Mouse (Mus musculus): ENCODE results near the gene Ube2q2. TPM values are rescaled to one million over a fixed set of nuclear protein-coding genes. Genes with fewer than 3 reads are reported as not detected.
"Not testable (repeated sequence)": the region's sequence is repeated elsewhere in the genome, so short reads cannot be mapped to it uniquely, and the experiment has no call there.

Gene Ube2q2
- total and polyA plus RNA-seq, 2 experiments from 2014 or later: 24.7 to 35.5 TPM

DNA sequence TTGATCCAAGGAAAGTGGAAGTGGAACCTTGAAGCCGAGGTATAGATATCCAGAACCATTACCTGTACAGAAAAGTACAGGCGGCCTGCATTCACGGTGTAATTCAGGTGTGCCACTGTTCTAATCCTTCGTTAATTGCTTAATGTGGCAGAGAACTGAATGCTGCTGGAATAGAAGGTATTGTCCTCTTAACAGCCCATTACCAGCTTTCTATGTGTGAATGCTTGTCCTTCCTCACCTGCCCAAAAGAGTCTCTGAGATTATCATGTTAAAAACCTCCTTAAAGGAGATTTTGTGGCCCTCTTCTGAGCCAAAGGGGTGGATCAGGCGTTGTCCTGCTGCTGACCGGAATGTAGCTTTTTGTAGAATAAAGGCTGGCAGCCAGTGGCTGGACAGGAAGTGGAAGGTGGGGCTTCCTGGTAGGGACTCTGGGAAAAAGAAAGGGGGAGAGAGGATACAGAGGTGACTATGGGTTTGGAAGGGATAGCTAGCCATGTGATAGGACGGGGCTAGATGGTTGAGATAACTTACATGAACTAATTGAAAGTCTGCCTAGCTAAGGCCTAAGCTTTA, 76.6 kb downstream of the Ube2q2 start:
- WGBS: 86% methylated on average over 7 of the region's 7 CpGs
- ATAC-seq (no peak), DNase-seq (ENCODE audit: low spot score) (no peak)
- H3K27ac ChIP-seq: no peak overlapping the region
- no peak overlapping the region for H3K4me3 ChIP-seq (ENCODE audit: low read length)
- H3K4me1 ChIP-seq (ENCODE audit: insufficient read depth, low read length): no peaks in the 10 kb centered on the region
- H3K36me3 ChIP-seq (ENCODE audit: insufficient read depth, low read length): peaks cover 31% of the 10 kb centered on the region
- no peaks in the 10 kb centered on the region for H3K9me3 ChIP-seq (ENCODE audit: low read length)
- no peak overlapping the region for H3K4me2 ChIP-seq (ENCODE audit: low read depth, low read length)
- no peak for TF ChIP-seq CTCF (IDR thresholded peaks at IDR 0.05; ENCODE audit: low read depth)
- no peak overlapping the region for H3K9ac ChIP-seq (replicated peaks; ENCODE audit: low read length)
- H3K27me3 ChIP-seq (ENCODE audit: insufficient read depth, low read length): no peaks in the 10 kb centered on the region

DNA sequence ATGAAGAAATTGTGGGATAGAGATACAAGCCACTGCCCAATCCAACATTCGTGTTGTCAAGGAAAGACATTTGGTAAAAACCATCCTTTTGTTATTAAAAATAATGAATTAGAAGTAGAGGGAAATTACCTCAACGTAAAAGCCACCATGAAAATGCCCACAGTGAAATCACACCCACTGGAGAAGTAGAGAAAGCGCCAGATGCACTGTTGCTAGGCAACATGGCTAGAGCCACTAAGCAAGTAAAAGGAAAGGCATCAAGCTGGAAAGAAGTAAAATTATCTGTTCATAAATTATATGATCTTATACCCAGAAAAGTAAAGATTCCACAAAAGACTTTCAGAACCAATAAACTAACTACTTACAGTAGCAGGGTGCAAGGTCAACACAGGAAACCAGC, 77.6 kb downstream of the Ube2q2 start:
- no peak overlapping the region for H3K9ac ChIP-seq (replicated peaks; ENCODE audit: low read length)
- no peak overlapping the region for H3K4me2 ChIP-seq (ENCODE audit: low read depth, low read length)
- no peaks in the 10 kb centered on the region for H3K4me1 ChIP-seq (ENCODE audit: insufficient read depth, low read length)
- WGBS: 37% methylated on average over 3 of the region's 3 CpGs
- no peak overlapping the region for H3K27ac ChIP-seq
- peak; percentile 57 for DNase-seq (ENCODE audit: low spot score)
- ATAC-seq: no peak
- no peaks in the 10 kb centered on the region for H3K9me3 ChIP-seq (ENCODE audit: low read length)
- no peak overlapping the region for H3K4me3 ChIP-seq (ENCODE audit: low read length)
- peaks cover 21% of the 10 kb centered on the region for H3K36me3 ChIP-seq (ENCODE audit: insufficient read depth, low read length)
- no peak for TF ChIP-seq CTCF (IDR thresholded peaks at IDR 0.05; ENCODE audit: low read depth)
- H3K27me3 ChIP-seq (ENCODE audit: insufficient read depth, low read length): no peaks in the 10 kb centered on the region

DNA sequence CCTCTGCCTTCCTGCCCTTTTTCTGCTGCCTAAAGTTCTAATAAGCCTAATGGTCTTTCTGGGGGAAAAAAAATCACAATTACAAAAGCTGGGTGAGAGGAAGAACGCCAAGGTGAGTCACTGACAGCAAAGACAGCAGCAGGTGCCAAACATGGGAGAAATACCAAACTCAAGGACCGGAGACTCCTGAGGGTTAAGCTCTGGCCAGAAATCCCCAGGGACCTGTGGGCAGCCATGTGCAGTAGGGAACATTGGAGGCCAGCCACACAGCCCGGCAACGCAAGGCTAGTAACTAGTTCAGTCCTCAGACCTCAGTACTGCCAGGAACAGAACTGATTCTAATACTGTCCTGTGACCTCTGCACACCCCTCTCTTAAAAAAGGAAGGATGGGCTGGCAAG, 79.5 kb downstream of the Ube2q2 start:
- H3K9ac ChIP-seq (replicated peaks; ENCODE audit: low read length): no peak overlapping the region
- no peak overlapping the region for H3K4me3 ChIP-seq (ENCODE audit: low read length)
- no peaks in the 10 kb centered on the region for H3K9me3 ChIP-seq (ENCODE audit: low read length)
- H3K4me1 ChIP-seq (ENCODE audit: insufficient read depth, low read length): no peaks in the 10 kb centered on the region
- no peak for DNase-seq (ENCODE audit: low spot score)
- TF ChIP-seq CTCF (IDR thresholded peaks at IDR 0.05; ENCODE audit: low read depth): no peak
- peaks cover 8% of the 10 kb centered on the region for H3K36me3 ChIP-seq (ENCODE audit: insufficient read depth, low read length)
- no peak overlapping the region for H3K27ac ChIP-seq
- 76% methylated on average over 4 of the region's 4 CpGs for WGBS
- no peaks in the 10 kb centered on the region for H3K27me3 ChIP-seq (ENCODE audit: insufficient read depth, low read length)
- no peak for ATAC-seq
- no peak overlapping the region for H3K4me2 ChIP-seq (ENCODE audit: low read depth, low read length)

DNA sequence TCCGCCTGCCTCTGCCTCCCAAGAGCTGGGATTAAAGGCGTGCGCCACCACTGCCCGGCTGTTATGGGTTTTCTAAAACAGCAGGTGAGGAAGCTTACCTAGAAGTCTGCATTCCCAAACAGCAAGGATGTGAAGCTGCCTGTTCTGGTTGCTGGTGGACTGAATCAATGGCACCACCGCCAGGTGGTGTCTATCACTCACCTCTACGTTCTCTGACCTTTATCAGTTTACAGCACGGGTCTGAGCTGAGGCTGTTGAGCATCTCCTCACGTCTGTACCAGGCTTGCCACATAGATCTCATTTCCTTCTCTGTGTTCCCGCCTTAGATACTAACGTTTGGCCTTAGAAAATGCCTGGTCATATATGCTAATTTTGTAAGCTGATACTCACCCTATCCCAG, 80.4 kb downstream of the Ube2q2 start:
- ATAC-seq: no peak
- 78% methylated on average over 10 of the region's 10 CpGs for WGBS
- TF ChIP-seq CTCF (IDR thresholded peaks at IDR 0.05; ENCODE audit: low read depth): no peak
- no peak overlapping the region for H3K4me2 ChIP-seq (ENCODE audit: low read depth, low read length)
- H3K4me3 ChIP-seq (ENCODE audit: low read length): no peak overlapping the region
- H3K27ac ChIP-seq: no peak overlapping the region
- H3K27me3 ChIP-seq (ENCODE audit: insufficient read depth, low read length): no peaks in the 10 kb centered on the region
- no peaks in the 10 kb centered on the region for H3K4me1 ChIP-seq (ENCODE audit: insufficient read depth, low read length)
- no peaks in the 10 kb centered on the region for H3K9me3 ChIP-seq (ENCODE audit: low read length)
- no peaks in the 10 kb centered on the region; the same call in none of the 2 replicates for H3K36me3 ChIP-seq (ENCODE audit: insufficient read depth, low read length)
- no peak overlapping the region for H3K9ac ChIP-seq (replicated peaks; ENCODE audit: low read length)
- no peak for DNase-seq (ENCODE audit: low spot score)

DNA sequence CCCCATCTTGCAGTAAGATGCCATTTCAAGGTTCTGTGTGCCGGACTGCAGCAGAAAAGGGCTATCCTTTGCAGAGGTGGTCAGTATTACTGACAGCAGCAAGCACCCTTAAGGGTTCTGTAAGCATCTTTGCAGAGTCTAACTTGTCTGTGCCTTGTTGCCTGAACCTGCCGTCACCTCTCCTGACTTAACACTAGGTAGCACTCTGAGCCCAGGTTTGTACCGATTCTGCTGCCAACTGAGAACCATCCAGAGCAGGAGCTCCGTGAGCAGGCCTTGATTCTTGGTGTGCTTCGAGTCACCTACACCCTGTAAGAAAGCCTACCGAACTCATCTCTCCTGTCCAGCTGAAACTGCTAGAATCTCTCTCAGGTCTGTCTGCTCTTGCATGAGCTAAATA, 82.9 kb downstream of the Ube2q2 start:
- H3K9ac ChIP-seq (replicated peaks; ENCODE audit: low read length): no peak overlapping the region
- 70% methylated on average over 6 of the region's 6 CpGs for WGBS
- ATAC-seq (no peak), DNase-seq (ENCODE audit: low spot score) (peak; percentile 55)
- H3K4me3 ChIP-seq (ENCODE audit: low read length): no peak overlapping the region
- no peak overlapping the region for H3K4me2 ChIP-seq (ENCODE audit: low read depth, low read length)
- H3K4me1 ChIP-seq (ENCODE audit: insufficient read depth, low read length): no peaks in the 10 kb centered on the region
- TF ChIP-seq CTCF (IDR thresholded peaks at IDR 0.05; ENCODE audit: low read depth): peak; percentile 44; the same call in 1 of the 2 replicates
- H3K9me3 ChIP-seq (ENCODE audit: low read length): no peaks in the 10 kb centered on the region
- H3K27ac ChIP-seq: no peak overlapping the region
- H3K27me3 ChIP-seq (ENCODE audit: insufficient read depth, low read length): no peaks in the 10 kb centered on the region
- no peaks in the 10 kb centered on the region for H3K36me3 ChIP-seq (ENCODE audit: insufficient read depth, low read length)

DNA sequence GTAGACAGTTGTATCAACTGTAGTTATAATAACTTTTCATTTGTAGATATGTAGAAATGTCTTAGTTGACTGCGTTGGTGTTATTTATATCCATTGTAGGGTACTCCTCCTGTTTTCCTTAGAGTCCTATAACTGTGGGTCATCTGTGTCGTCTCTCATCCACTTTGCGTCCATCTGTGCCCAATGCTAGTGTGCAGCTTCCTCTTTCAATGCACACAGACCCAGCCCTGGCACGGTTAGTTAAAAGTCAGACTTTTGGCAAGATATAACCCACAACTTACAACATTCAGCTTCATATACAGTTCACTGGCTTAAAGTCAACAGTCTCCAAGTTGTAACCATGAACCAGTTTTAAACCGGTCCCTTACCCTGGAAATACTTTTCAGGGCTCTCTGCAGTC, 83.5 kb downstream of the Ube2q2 start:
- 94% methylated on average over 5 of the region's 5 CpGs for WGBS
- TF ChIP-seq CTCF (IDR thresholded peaks at IDR 0.05; ENCODE audit: low read depth): no peak
- DNase-seq (ENCODE audit: low spot score): no peak
- Histone ChIP-seq H3K4me3 (ENCODE audit: low read length) (no peak overlapping the region), H3K4me2 (ENCODE audit: low read depth, low read length) (no peak overlapping the region), H3K27me3 (ENCODE audit: insufficient read depth, low read length) (no peaks in the 10 kb centered on the region), H3K4me1 (ENCODE audit: insufficient read depth, low read length) (no peaks in the 10 kb centered on the region), H3K9me3 (ENCODE audit: low read length) (no peaks in the 10 kb centered on the region), H3K27ac (no peak overlapping the region), H3K9ac (replicated peaks; ENCODE audit: low read length) (no peak overlapping the region), H3K36me3 (ENCODE audit: insufficient read depth, low read length) (no peaks in the 10 kb centered on the region)
- ATAC-seq: no peak

DNA sequence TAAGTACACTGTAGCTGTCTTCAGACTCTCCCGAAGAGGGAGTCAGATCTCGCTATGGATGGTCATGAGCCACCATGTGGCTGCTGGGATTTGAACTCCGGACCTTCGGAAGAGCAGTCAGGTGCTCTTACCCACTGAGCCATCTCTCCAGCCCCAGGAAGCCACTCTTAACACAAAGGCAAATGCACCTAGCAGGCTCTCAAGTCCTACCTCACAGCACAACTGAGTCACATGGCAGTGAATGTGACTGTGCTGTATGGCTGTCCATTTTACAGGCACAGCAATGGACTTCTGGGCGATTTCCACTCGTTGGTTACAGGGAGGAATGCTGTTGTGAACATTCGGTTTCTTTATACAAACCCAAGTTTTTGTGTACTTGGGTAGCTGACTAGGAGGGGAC, 83.9 kb downstream of the Ube2q2 start:
- Histone ChIP-seq H3K9ac (replicated peaks; ENCODE audit: low read length) (no peak overlapping the region), H3K4me2 (ENCODE audit: low read depth, low read length) (no peak overlapping the region), H3K27ac (no peak overlapping the region), H3K4me3 (ENCODE audit: low read length) (no peak overlapping the region), H3K36me3 (ENCODE audit: insufficient read depth, low read length) (no peaks in the 10 kb centered on the region), H3K27me3 (ENCODE audit: insufficient read depth, low read length) (no peaks in the 10 kb centered on the region), H3K9me3 (ENCODE audit: low read length) (no peaks in the 10 kb centered on the region), H3K4me1 (ENCODE audit: insufficient read depth, low read length) (no peaks in the 10 kb centered on the region)
- 88% methylated on average over 7 of the region's 7 CpGs for WGBS
- no peak for TF ChIP-seq CTCF (IDR thresholded peaks at IDR 0.05; ENCODE audit: low read depth)
- DNase-seq (ENCODE audit: low spot score) (no peak), ATAC-seq (no peak)

DNA sequence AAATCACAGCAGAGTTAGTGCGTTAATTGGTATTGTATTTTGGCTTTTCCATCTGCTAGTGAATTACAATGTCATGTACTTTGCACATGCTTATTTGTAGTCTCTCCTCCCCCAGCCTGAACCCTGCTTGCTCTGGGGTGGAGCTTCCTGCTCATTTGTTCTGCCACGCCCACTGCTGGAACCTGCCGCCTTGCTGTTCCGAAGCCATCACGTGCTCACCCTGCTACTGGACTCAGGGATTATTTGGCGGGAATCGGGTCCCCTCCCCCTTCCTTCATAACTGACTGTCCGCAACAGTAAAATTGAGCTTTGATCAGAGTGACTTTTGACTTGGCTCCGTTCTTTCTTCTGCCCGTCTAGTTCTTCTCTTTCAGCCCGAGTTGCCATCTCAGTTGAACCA, 84.4 kb downstream of the Ube2q2 start:
- not testable (repeated sequence) for H3K4me3 ChIP-seq (ENCODE audit: low read length); H3K9me3 ChIP-seq (ENCODE audit: low read length); DNase-seq (ENCODE audit: low spot score); H3K4me1 ChIP-seq (ENCODE audit: insufficient read depth, low read length); H3K4me2 ChIP-seq (ENCODE audit: low read depth, low read length); H3K27me3 ChIP-seq (ENCODE audit: insufficient read depth, low read length); H3K27ac ChIP-seq; H3K36me3 ChIP-seq (ENCODE audit: insufficient read depth, low read length); H3K9ac ChIP-seq (replicated peaks; ENCODE audit: low read length); ATAC-seq
- 72% methylated on average over 11 of the region's 11 CpGs for WGBS
